In the genomic region with DNA sequence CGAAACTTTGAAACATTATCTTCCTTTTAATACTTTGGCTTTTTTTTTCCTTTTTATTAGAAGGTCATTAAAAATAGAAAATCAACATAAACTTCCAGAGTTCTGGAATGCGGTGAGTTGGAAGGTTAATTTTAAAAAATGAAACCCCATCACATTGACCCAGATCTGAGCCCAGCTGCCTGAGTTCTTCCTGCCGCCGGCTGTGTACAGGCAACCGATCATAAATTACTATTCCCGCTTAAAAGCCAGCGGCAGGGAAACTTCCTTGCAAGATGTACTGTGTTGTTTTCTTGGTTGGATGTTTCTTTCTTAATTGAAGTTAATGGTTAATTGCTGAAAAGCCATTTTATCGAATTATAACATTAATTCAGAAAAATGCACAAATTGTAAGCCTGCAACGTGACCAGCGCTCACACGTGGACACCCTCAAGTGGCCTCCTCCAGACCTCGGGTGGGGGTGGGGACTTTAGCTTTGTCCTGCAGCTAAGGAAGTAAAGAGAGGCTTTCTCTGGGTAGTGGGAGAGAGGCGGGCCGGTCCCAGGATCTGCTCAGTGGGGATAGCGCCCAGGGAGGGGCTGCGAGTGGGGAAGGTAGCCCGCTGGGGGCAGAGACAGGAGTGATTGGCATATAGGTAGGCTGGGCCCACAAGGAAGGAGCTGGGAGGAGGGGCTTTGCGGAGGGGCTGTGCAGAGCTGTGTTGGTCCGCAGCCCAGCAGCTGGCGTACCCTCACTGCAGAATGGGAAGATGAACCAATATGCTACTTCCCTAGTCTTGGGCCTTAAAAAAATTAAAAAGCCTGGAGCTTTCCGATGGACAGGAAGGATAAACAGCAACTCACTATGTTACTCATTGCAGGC, we compare ENCODE assay signal across 15 mouse cellular contexts. TPM values are rescaled to one million over a fixed set of nuclear protein-coding genes. Genes with fewer than 3 reads are reported as not detected.
DNase-seq lines count a peak whose midpoint lies in the region; ATAC-seq lines count a peak whose summit lies in the region.
"Had no signal": no experiment of that assay in that cellular context is flagged by ENCODE, and none has a peak within 500 bp of the region (broad histone marks: within the 10 kb centered on the region; RNA-seq: fewer than 3 reads in every experiment).

No protein-coding gene starts in this region.

- peak overlapping the region; percentile 26; the same call in 1 of the 2 replicates for H3K27ac ChIP-seq in embryonic facial prominence, embryonic 12.5 days
- H3K27ac ChIP-seq in kidney, embryonic 16.5 days (ENCODE audit: low read length), result peak overlapping the region; percentile 89
- peak overlapping the region; percentile 52 for H3K27ac ChIP-seq in limb, embryonic 15.5 days
- H3K27ac ChIP-seq: heart, adult 2 months; lung, embryonic 15.5 days; neural tube, embryonic 13.5 days had no signal

- no peak overlapping the region for H3K9ac ChIP-seq in embryonic facial prominence, embryonic 12.5 days
- no peak overlapping the region for H3K9ac ChIP-seq in kidney, embryonic 16.5 days (replicated peaks; ENCODE audit: low read length)
- no peak overlapping the region for H3K9ac ChIP-seq in limb, embryonic 15.5 days
- H3K9ac ChIP-seq: lung, embryonic 15.5 days; neural tube, embryonic 13.5 days had no signal

- peaks cover 13% of the 10 kb centered on the region for H3K4me1 ChIP-seq in embryonic facial prominence, embryonic 12.5 days
- H3K4me1 ChIP-seq in kidney, embryonic 16.5 days (ENCODE audit: insufficient read depth, low read length), result peaks cover 21% of the 10 kb centered on the region
- peaks cover 11% of the 10 kb centered on the region for H3K4me1 ChIP-seq in limb, embryonic 15.5 days

- no peaks in the 10 kb centered on the region for H3K36me3 ChIP-seq in embryonic facial prominence, embryonic 12.5 days
- H3K36me3 ChIP-seq in kidney, embryonic 16.5 days (ENCODE audit: insufficient read depth, low read length), result no peaks in the 10 kb centered on the region
- no peaks in the 10 kb centered on the region for H3K36me3 ChIP-seq in limb, embryonic 15.5 days
- H3K36me3 ChIP-seq: lung, embryonic 15.5 days; neural tube, embryonic 13.5 days had no signal

- peak; percentile 53 for DNase-seq in embryo, embryonic 11 days
- DNase-seq in embryo, embryonic 10 days (ENCODE audit: low spot score), result no peak
- DNase-seq in B cell, adult 2 months, result no peak
- DNase-seq in adrenal gland, adult 8-10 months, result no peak
- DNase-seq in cerebellum, postnatal 25 days, result no peak
- DNase-seq: cerebellum, adult 9-10 months; heart, adult 2 months; left cerebral cortex, postnatal 4 days; right cerebral cortex, postnatal 4 days had no signal

- no peaks in the 10 kb centered on the region for H3K27me3 ChIP-seq in embryonic facial prominence, embryonic 12.5 days
- H3K27me3 ChIP-seq in kidney, embryonic 16.5 days (ENCODE audit: insufficient read depth, low read length), result no peaks in the 10 kb centered on the region
- no peaks in the 10 kb centered on the region for H3K27me3 ChIP-seq in limb, embryonic 15.5 days
- H3K27me3 ChIP-seq: lung, embryonic 15.5 days; neural tube, embryonic 13.5 days had no signal

- H3K9me3 ChIP-seq in embryonic facial prominence, embryonic 12.5 days, result peaks cover 12% of the 10 kb centered on the region
- peaks cover 10% of the 10 kb centered on the region for H3K9me3 ChIP-seq in kidney, embryonic 16.5 days (ENCODE audit: low read length)
- no peaks in the 10 kb centered on the region for H3K9me3 ChIP-seq in limb, embryonic 15.5 days
- H3K9me3 ChIP-seq: lung, embryonic 15.5 days had no signal

- no peak overlapping the region for H3K4me3 ChIP-seq in embryonic facial prominence, embryonic 12.5 days
- no peak overlapping the region for H3K4me3 ChIP-seq in kidney, embryonic 16.5 days (ENCODE audit: low read length)
- H3K4me3 ChIP-seq in limb, embryonic 15.5 days, result no peak overlapping the region
- H3K4me3 ChIP-seq: erythroblast, embryonic 14.5 days; heart, adult 2 months; lung, embryonic 15.5 days; neural tube, embryonic 13.5 days had no signal

- no peak overlapping the region for H3K4me2 ChIP-seq in embryonic facial prominence, embryonic 12.5 days (replicated peaks)
- H3K4me2 ChIP-seq in kidney, embryonic 16.5 days (replicated peaks; ENCODE audit: low read depth, low read length), result peak overlapping the region; percentile 34
- H3K4me2 ChIP-seq in limb, embryonic 15.5 days, result no peak overlapping the region
- H3K4me2 ChIP-seq: lung, embryonic 15.5 days; neural tube, embryonic 13.5 days had no signal

- WGBS in embryonic facial prominence, embryonic 12.5 days, result 51% methylated on average over 21 of the region's 21 CpGs
- whole genome bisulfite sequencing in kidney, embryonic 16.5 days, result 17% methylated on average over 21 of the region's 21 CpGs
- WGBS in limb, embryonic 15.5 days, result 28% methylated on average over 21 of the region's 21 CpGs

- ATAC-seq in embryonic facial prominence, embryonic 12.5 days (ENCODE audit: insufficient number of reproducible peaks, insufficient read depth, low FRiP score, low TSS enrichment), result peak; percentile 57; the same call in 1 of the 2 replicates
- peak; percentile 80 for ATAC-seq in kidney, embryonic 16.5 days (ENCODE audit: low FRiP score, low TSS enrichment)
- no peak for ATAC-seq in limb, embryonic 15.5 days (ENCODE audit: insufficient number of reproducible peaks, low FRiP score, low TSS enrichment, low read depth)

RNA-seq across cellular contexts. Expression of a gene that starts 14.2 kb away (rescaled TPM):
- polyA plus RNA-seq in embryonic facial prominence, embryonic 12.5 days (2016; fragmentation: Nextera tagmentation; extraction: Ambion mirVana), result 229 and 230 TPM in 2 replicates
- 123 and 131 TPM in 2 replicates for polyA plus RNA-seq in kidney, embryonic 16.5 days (2015; fragmentation: Nextera tagmentation; extraction: Ambion mirVana)
- 135 and 139 TPM in 2 replicates for polyA plus RNA-seq in limb, embryonic 15.5 days (2015; fragmentation: Nextera tagmentation; extraction: Ambion mirVana)
- total RNA-seq in adrenal gland, adult 8-10 months (2022), result 100 to 1,000 TPM; 114 to 136 (median 132) TPM

Comparison
In these comparisons a context has a peak if more than half of its experiments do, and no peak if none do; other contexts are left out.
1. H3K27ac ChIP-seq: peak in every context shown above with its lines; median percentile 89 in kidney, embryonic 16.5 days; 52 in limb, embryonic 15.5 days; 26 in embryonic facial prominence, embryonic 12.5 days.